Mouse (Mus musculus) gastrocnemius, postnatal 36 days (tissue): ENCODE results near the gene Olig3. TPM values are rescaled to one million over a fixed set of nuclear protein-coding genes. Genes with fewer than 3 reads are reported as not detected.

ENCODE experiments used
- DNase-seq, 2 experiments: peaks; one replicate each; pipeline ENCODE4 v3.0.0; 2022
- intact Hi-C: fragments of 180-260 bp; cut with DNase I; formaldehyde crosslinking; loops from one replicate; pipeline ENCODE4 v1.15.1; 2025
- long read RNA-seq, 2 experiments: library from polyadenylated mRNA; stranded (forward); transcript quantifications; one replicate each; pipeline ENCODE4 v2.0.0; 2021
- total RNA-seq, 2 experiments: library from RNA; stranded (reverse); gene quantifications; 2 replicates each; pipeline ENCODE4 v1.2.3; 2021

Gene Olig3
- total RNA-seq, result not detected
- long read RNA-seq, experiment 1, result 0 reads
- long read RNA-seq, experiment 2, result 0 reads

- DNase-seq, result no peak
- intact Hi-C loops, result no loop called here
These were observed at the start of gene Olig3 for GRCm38 (mm10) chr10:19356071-19356583. TSS of gene Olig3 (plus strand) at chr10:19356533.

DNA sequence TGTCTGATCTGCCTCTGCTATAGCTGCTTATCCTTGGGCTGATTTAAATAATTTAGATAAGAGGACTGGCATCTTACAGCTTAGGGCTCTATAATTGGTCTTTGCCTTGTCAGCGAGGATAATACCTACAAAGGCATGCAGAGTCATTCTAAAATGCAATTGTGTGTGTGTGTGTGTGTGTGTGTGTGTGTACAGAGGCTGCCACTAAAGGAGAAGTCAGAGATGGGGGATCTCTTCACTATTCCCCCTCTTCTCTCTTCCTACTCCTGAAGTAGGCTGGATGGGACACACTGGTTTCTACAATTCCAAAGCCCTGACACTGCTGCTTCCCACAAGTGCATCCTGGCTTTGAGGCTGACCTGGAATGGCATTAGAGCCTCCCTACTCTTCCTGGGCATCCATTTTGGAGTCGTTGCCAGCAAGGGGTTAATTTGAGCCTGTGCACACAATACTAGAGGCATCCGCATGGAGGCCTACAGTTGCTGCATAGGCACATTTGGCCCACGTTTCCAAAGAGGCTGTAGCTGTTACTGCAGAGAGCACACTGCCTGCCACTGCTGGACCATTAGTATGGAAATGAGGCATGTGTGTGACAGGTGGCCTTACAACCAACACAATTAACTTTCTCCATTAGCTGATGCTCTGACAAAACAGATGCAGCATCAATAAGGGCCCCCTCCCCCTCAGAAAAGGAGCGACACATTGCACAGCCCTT is 46.5 kb upstream of the Olig3 start:
- intact Hi-C loops, result no loop called here
- no peak for DNase-seq

DNA sequence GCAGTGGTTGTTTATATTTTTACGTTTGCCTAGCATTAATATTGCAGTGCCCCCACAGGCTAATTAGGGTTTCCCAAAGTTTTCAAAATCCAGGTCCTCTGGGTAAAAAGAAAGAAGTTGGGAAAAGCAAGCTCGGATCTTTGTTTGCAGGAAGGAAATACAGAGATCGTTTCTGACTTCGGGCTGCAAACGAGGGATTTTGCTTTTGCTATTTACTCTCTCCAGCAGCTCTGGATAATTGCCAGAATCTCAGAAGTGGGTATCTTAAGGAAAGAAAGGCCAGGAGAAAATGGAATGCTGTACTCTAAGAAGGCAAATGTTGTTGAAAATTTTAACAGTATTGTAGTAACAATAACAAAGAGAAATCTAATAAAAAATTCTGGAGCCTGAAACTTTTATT is 45.9 kb upstream of the Olig3 start:
- no peak for DNase-seq
- intact Hi-C loops, result no loop called here

- no peak for DNase-seq
- intact Hi-C loops, result no loop called here
These were observed 38.1 kb upstream of the Olig3 start for GRCm38 (mm10) chr10:19317962-19318812.

DNA sequence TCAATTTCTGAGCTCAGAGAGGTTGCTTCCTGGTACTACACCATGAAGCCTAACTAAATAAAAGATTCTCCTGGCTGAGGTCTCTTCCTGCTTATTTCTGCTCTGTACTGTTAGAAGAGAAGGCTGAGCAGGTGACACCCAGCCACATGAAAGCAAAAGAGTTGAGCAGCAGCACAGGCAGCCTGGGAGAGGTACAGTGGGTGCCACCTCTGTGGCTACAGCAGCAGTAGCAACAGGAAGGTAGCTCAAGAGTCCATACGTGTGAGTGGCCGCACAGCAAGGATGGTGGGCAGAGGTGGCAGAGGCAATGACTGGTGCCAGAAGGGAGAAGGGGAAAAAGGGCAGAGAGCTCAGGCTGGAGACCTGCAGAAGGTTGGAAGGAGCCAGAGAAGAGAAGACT is 34.6 kb upstream of the Olig3 start:
- DNase-seq, result no peak

DNA sequence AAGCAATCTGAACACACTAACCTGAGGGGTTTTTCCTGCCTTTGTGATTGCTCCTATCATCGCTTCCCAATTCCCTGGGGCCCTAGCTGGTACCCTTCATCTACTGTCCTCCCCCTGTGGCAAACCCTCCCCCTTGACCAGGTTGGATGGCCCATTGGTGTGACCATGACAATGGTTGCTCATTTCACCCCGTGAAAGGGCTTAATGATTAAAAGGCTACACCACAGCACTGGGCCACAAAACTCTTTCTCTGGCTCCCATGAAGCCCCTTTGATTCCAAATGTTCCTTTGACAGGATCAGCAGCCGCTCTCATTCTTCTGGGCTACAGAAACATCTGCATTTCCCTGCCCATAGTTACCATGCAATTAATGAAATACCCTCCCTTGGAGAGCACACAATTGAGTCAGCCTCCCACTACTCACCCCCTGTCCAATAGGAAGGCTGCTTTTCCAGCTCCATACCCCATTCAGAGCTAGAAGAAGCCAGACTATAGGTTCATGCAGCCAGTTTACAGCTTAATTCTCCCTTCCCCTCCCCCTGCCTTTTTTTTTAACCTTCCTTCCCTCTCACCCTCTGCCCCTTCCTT is 27.0 kb upstream of the Olig3 start:
- intact Hi-C loops, result no loop called here
- no peak for DNase-seq

More for the DNA sequence above, 34.6 kb upstream of the Olig3 start:
- intact Hi-C loops, result no loop called here

- DNase-seq, result no peak
- intact Hi-C loops, result no loop called here
These were observed 22.9 kb upstream of the Olig3 start for GRCm38 (mm10) chr10:19333425-19333824.

- intact Hi-C loops, result no loop called here
- no peak for DNase-seq
These were observed 17.4 kb upstream of the Olig3 start for GRCm38 (mm10) chr10:19338695-19339630.

DNA sequence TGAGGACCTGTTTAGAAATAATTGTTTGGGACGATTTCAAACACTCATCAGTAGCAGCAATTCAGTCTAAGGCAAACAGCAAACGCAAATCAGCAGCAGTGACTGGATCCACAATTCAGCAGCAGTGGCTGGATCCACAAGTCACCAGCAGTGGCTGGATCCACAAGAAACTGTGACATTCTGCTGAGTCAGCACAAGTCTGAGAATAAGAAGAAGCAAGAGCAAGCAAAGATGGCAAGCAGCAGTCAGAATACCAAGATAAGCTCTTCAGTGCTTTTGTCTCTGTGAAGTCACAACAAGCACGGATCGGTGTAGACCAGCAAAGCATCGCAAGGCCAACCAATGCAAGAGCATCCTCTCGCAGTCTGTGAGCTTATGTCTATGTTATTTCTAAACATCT is 12.3 kb upstream of the Olig3 start:
- DNase-seq, result no peak
- intact Hi-C loops, result no loop called here

DNA sequence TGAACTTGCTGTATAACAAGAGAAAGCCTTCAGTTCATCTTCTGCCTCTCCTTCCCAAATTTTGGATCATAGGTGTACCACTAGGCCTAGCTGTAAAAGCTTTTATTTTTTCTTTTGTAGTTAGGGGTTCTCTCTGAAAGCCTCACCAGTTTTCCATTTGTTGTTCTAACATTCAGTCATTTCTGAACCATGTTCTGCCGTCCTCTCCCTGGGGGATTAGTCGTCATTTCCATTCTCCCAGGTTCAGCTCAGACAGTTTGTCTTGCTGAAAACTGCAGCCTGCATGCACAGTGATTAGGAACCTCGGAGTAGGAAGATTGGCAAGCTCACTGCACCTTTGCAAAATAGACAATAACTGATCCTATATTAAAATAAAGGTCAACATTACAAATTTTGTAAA is 7.0 kb upstream of the Olig3 start:
- DNase-seq, result no peak
- intact Hi-C loops, result no loop called here

GRCm38 (mm10) chr10:19352006-19352877 is 4.1 kb upstream of the Olig3 start:
- DNase-seq, result no peak
- intact Hi-C loops, result no loop called here

DNA sequence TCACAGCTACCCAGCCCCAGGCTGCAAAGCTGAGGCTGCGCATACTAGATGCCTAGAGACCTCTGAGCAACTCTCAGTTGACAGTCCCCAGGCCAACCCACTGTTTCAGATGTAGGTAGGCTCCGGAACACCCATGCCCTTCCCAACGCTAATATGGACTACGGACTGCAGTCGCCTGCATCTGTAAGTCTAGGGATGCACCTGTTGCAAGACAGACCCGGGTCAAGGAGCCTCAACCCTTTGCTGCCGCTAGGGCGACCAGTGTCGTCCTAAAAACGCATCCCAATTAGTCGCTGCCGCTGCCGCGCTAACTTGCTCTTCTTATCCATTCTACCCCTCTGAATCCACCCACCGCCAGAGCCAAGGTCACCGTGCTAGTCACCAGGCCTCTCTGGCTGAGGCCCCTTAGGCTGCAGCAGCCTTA is 3.4 kb upstream of the Olig3 start:
- intact Hi-C loops, result no loop called here
- no peak for DNase-seq

DNA sequence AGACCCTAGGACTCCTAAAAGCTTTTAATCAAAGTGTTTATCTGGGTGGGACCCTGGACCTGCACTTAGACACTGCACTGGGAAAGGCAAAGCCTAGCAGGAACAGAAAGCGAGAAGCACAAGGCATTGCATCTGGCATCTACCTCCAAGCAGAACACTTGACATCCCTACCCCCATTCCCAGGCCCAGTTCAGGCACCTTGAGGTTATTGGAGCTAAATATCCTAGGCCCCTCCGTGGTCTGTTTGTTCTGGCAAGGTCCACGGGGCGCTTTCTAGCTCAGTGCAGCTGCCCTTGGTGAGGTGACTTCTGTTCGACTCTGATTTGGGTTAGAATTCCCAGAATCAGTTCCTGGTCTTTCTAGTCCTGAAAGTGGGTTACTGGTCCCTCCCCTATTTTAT is 2.7 kb upstream of the Olig3 start:
- no peak for DNase-seq
- intact Hi-C loops, result no loop called here

- intact Hi-C loops, result no loop called here
These were observed 2.2 kb upstream of the Olig3 start for GRCm38 (mm10) chr10:19354146-19354545.

DNA sequence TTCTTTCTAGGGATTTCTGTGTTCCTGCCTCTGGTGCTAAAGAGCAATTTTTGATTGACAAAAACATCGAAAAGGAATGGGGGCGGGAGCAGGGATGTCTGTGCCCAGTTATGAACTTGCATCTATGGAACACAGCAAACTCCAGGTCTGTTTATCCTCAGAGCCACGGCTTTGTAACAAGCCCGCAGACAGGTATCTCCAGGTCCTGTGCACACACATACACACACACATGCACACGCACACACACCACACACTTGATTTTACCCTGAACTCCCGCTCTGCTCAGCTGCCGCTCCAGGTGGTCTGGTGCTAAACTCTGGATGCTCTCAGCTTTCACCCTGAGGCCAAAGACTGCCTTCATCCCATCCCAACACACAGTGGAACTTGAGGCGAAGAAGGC is 1.3 kb upstream of the Olig3 start:
- intact Hi-C loops, result no loop called here
- no peak for DNase-seq

More at GRCm38 (mm10) chr10:19354146-19354545, 2.2 kb upstream of the Olig3 start:
- no peak for DNase-seq

DNA sequence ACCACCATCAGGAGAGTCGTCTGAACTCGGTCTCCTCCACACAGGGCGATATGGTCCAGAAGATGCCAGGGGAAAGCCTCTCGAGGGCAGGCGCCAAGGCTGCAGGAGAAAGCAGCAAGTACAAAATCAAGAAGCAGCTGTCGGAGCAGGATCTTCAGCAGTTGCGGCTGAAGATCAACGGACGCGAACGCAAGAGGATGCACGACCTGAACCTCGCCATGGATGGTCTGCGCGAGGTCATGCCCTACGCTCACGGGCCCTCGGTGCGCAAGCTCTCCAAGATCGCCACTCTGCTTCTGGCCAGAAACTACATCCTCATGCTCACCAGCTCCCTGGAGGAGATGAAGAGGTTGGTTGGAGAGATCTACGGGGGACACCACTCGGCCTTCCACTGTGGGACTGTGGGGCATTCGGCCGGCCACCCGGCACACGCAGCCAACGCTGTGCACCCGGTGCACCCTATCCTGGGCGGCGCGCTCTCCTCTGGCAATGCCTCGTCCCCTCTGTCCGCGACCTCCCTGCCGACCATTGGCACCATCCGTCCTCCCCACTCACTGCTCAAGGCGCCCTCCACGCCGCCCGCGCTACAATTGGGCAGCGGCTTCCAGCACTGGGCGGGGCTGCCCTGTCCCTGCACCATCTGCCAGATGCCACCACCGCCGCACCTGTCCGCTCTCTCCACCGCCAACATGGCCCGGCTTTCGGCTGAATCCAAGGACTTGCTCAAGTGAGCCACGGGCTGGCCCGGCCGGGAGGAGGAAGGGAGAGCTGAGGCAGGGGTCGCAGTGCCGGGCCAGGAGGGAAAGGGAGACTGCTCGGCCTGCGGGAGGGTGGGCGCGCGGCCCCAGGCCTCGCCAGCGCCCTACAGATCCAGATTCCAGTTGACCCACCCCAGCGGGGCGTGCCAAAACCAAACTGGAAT is 648 bp downstream of the Olig3 start:
- DNase-seq, result no peak
- intact Hi-C loops, result no loop called here

- no peak for DNase-seq
- intact Hi-C loops, result no loop called here
These were observed 1.5 kb downstream of the Olig3 start for GRCm38 (mm10) chr10:19357848-19358247.
